Mouse (Mus musculus) midbrain, embryonic 15.5 days (tissue): ENCODE data around the gene Abhd6. TPM values are rescaled to one million over a fixed set of nuclear protein-coding genes. Genes with fewer than 3 reads are reported as not detected.
"Not testable (repeated sequence)": the region's sequence is repeated elsewhere in the genome, so short reads cannot be mapped to it uniquely, and the experiment has no call there.

Experiments
- ATAC-seq: fragments of 200-750 bp; cut with Nextera tagmentation; replicated peaks from 2 replicates; pipeline ENCODE4 v1.8.0; 2017; ENCODE audit warnings: moderate TSS enrichment
- H3K27ac ChIP-seq: fragments of 300-500 bp; sonication (generic); 2 replicates; pipeline ENCODE4 v1.5.1; 2015; ENCODE audit warnings: mild to moderate bottlenecking, inconsistent platforms
- H3K27me3 ChIP-seq: fragments of 300-500 bp; sonication (generic); replicated peaks from 2 replicates; pipeline ENCODE4 v1.6.1; 2015; ENCODE audit warnings: inconsistent platforms
- H3K36me3 ChIP-seq: fragments of 300-500 bp; sonication (generic); replicated peaks from 2 replicates; pipeline ENCODE4 v1.6.1; 2015; ENCODE audit warnings: inconsistent platforms
- H3K4me1 ChIP-seq: fragments of 300-500 bp; sonication (generic); 2 replicates; pipeline ENCODE4 v1.6.1; 2015; ENCODE audit warnings: inconsistent platforms
- H3K4me2 ChIP-seq: fragments of 300-500 bp; sonication (generic); 2 replicates; pipeline ENCODE4 v1.6.1; 2015; ENCODE audit warnings: inconsistent platforms, mild to moderate bottlenecking, moderate library complexity
- H3K4me3 ChIP-seq: fragments of 300-500 bp; sonication (generic); 2 replicates; pipeline ENCODE4 v1.5.1; 2015; ENCODE audit warnings: mild to moderate bottlenecking, inconsistent platforms
- H3K9ac ChIP-seq: fragments of 300-500 bp; sonication (generic); 2 replicates; pipeline ENCODE4 v1.6.1; 2015; ENCODE audit warnings: mild to moderate bottlenecking, inconsistent platforms
- H3K9me3 ChIP-seq: fragments of 300-500 bp; sonication (generic); 2 replicates; pipeline ENCODE4 v1.6.1; 2016; ENCODE audit warnings: inconsistent platforms
- WGBS: fragments of 180-500 bp; shearing (Covaris S2); methylation state at CpG from one replicate; pipeline ENCODE4 v1.1.7; 2015; ENCODE audit warnings: mixed read lengths; 5-methylcytosine and 5-hydroxymethylcytosine counted together
- polyA plus RNA-seq: library from polyadenylated mRNA; unstranded; fragments of >200 nt; fragmentation: Nextera tagmentation; extraction: Ambion mirVana; gene quantifications from 2 replicates; pipeline ENCODE4 v1.2.1, GENCODE M21; 2015

Abhd6 gene
- polyA plus RNA-seq, 1 experiment from 2014 or later, result 40.0 TPM

DNA sequence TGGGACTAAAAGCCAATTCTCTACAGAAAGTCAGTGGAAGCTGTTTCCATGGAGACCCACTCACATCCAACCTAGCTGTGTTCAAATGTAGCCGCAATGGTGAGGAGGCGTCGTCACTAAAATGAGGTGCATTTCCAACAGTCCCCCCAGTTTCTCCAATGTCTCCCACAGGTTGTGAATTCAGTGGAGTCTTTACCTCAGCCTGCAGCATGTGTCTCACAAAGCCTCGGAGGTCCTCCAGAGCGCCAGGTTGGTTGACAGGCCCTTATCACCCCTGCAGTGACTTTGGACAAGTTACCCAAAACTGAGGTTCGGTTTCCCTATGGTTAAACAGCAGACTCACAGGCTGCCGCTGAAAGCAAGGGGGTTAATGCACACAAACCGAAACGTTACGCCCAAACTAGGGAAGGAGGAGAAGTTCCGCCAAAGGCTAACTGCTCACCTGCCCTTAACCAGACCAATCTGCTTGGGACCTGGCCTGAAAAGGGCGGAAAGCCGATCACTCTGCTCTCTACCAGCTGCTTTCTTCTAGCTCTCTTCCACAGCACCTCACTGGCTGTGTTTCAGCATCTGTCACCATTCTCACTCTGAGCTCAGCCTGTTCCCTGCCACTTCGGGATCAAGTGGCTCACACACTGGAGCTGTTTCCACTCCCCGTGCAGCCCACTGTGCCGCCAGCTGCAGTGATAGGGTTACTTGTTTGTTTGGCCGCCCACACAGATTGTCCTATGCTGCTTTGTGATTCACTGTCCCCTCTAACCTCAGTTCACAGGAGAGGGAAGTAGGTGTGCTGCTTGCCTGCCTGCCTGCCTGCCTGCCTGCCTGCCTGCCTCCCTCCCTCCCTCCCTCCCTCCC lies 1.6 kb upstream of the Abhd6 start:
- Histone ChIP-seq H3K36me3 (no peaks in the 10 kb centered on the region), H3K9me3 (no peaks in the 10 kb centered on the region), H3K4me1 (peaks cover 20% of the 10 kb centered on the region), H3K4me3 (no peak overlapping the region), H3K27ac (no peak overlapping the region), H3K4me2 (no peak overlapping the region), H3K27me3 (peaks cover 15% of the 10 kb centered on the region), H3K9ac (no peak overlapping the region)
- 29% methylated on average over 17 of the region's 17 CpGs for WGBS
- no peak for ATAC-seq

DNA sequence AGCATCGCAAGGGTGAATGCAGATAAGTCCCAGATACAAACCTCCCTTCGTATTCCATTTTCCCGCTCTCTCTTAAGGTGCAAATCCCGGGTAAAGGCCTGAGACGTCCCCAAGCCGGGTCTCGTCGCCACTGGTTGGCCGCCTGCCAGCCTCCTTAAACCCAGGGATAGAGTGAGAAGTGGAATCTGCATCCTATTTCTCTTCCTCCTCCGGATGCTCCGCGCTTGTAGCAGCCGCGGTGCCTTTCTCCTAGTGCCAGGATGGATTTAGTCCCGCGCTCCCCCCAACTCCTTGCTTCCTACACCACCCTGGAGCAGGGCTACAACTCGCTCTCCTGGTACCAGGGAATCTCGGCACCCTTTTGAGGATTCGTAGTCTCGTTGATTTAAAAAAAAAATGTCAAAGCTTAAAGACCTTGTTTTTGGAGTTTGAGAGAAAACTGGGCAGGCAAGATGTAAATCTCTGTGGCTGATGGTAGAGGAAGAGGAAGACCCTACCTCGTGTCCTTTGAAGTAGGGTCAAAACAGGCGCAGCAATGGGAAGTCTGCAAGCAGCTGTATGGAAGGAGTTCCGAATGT lies 480 bp downstream of the Abhd6 start:
- H3K9me3 ChIP-seq, result no peaks in the 10 kb centered on the region
- H3K4me3 ChIP-seq, result peak overlapping the region; percentile 64
- peak overlapping the region; percentile 85 for H3K27ac ChIP-seq
- peak overlapping the region; percentile 80 for H3K4me2 ChIP-seq
- WGBS, result under 1% methylated on average over 23 of the region's 23 CpGs
- peak overlapping the region; percentile 63 for H3K9ac ChIP-seq
- no peaks in the 10 kb centered on the region for H3K36me3 ChIP-seq
- H3K27me3 ChIP-seq, result peaks cover 15% of the 10 kb centered on the region
- peaks cover 18% of the 10 kb centered on the region for H3K4me1 ChIP-seq
- peak; percentile 79 for ATAC-seq

DNA sequence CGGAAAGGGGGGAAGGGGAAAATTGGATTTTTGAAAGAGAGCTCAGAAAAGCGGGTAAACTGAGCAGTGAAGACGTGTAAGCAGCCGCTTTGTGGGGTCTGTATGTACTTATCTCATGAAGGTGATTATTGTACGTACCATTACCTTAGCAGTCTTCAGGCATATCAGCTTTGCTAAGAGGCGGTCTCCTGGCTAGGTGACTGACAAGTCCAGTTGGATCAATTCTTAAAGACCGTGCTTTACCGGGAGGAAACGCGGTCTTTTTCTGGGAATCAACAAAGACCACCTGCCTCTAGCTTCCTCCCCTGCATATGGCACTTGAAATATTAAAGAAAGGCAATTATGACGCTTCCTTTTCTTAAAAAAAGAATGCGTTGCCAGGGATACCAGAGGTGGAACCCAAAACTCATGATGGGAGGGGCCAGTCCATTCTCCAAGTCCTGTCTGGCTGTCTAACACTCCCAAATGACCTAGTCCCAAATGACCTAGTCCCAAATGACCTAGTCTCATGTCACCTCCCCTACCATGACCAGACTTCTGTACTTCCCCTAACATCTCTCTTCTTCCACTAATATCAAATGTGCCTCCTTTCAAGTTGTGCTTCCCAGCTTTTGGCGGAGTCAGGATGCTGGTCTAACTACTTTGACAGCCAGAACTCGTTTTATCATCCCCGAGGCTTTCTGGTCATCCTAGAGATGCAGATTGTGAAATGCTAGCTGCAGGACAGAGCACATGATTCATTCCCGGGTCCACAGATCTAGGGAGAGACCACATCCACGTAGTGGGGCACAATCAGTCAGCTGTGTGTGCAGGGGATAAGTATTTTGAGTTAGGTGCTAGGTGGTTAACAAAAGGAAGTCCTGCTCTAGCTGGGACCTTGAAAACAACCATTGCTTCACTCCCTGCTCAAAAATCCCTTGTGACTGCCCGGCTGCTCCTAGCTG lies 1.3 kb downstream of the Abhd6 start:
- no peaks in the 10 kb centered on the region for H3K9me3 ChIP-seq
- ATAC-seq, result peak; percentile 11
- H3K4me2 ChIP-seq, result peak overlapping the region; percentile 80
- peak overlapping the region; percentile 64 for H3K4me3 ChIP-seq
- peak overlapping the region; percentile 63 for H3K9ac ChIP-seq
- H3K4me1 ChIP-seq, result peaks cover 18% of the 10 kb centered on the region
- peaks cover 15% of the 10 kb centered on the region for H3K27me3 ChIP-seq
- WGBS, result 31% methylated on average over 18 of the region's 18 CpGs
- H3K36me3 ChIP-seq, result no peaks in the 10 kb centered on the region
- peak overlapping the region; percentile 85 for H3K27ac ChIP-seq

DNA sequence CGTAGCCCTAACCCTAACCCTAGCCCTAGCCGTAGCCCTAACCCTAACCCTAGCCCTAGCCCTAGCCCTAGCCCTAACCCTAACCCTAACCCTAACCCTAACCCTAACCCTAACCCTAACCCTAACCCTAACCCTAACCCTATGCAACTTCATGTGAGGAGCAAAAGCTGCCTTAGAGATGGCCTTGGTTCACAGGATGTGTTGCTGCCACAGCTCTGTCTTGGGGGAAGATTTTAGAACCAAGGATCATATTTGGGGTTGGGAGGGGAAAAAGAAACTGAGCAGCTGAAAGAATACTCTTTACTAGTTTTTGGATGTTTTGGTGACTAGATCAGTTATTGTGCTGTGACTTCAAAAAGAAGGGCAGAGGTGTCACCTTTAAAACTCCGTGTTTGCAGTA lies 3.4 kb downstream of the Abhd6 start:
- not testable (repeated sequence) for H3K4me3 ChIP-seq, ATAC-seq, H3K27me3 ChIP-seq, H3K9me3 ChIP-seq, H3K36me3 ChIP-seq, H3K9ac ChIP-seq, H3K27ac ChIP-seq, H3K4me2 ChIP-seq
- H3K4me1 ChIP-seq, result peaks cover 18% of the 10 kb centered on the region
- WGBS, result 64% methylated on average over 3 of the region's 3 CpGs

DNA sequence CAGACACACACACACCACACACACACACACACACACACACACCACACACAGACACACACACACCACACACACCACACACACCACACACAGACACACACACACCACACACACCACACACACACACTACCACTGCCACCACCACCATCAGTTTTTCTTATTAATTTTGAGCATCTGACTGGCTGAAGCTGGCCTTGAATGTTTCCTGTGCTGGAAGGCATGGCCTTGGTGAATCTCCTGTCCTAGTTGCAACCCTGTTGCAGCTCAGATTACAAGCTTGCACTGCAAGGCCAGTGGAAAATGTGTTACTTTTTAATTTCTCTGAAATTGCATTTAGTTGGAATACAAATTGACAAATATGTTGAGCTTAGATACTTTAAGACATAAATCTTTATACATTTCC lies 4.4 kb downstream of the Abhd6 start:
- no peak for ATAC-seq
- H3K36me3 ChIP-seq, result no peaks in the 10 kb centered on the region
- H3K27me3 ChIP-seq, result peaks cover under 1% of the 10 kb centered on the region; the same call in 1 of the 2 replicates
- no peak overlapping the region for H3K27ac ChIP-seq
- no peak overlapping the region for H3K4me2 ChIP-seq
- H3K9ac ChIP-seq, result no peak overlapping the region
- H3K9me3 ChIP-seq, result no peaks in the 10 kb centered on the region
- H3K4me3 ChIP-seq, result no peak overlapping the region
- peaks cover 16% of the 10 kb centered on the region for H3K4me1 ChIP-seq

DNA sequence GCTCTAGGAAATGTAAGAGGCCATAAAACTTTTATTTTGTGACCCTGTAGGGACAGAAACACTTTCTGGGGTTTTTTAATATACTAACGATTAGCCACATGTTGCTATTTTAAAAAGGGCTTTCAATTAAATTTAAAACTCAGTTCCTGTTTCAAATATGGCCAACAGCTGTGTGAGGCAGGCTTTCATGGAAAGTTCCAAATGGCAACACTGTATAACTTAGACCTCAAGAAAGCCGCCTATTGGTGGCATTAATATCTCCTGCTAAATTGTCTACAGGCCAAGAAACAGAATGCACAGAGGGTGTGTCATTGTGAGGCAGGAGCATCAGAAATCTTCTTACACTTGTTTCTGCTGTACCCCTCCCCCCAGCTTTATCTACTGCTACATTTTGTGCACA lies 4.8 kb downstream of the Abhd6 start:
- H3K4me1 ChIP-seq, result peaks cover 14% of the 10 kb centered on the region
- 90% methylated on average over 2 of the region's 2 CpGs for WGBS

DNA sequence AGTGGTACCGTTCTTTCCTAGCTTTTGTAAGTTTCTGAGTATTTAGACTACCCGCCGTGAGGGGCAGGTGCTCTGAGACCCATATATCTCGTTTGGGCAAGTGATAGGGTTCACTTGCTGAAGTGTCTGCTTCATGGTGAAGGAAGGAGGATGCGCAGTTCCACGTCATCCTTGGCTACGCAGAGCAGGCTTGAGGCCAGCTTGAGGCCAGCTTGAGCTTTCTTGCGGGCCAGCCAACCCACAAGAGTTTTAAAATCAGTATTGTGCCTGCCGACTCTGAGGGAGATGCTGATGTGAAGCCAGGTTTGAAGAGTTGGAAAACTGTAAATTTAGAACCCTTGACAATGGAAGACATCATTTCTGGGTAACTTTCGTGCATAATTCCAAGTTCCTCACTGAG lies 5.2 kb downstream of the Abhd6 start:
- Histone ChIP-seq H3K4me2 (no peak overlapping the region), H3K36me3 (no peaks in the 10 kb centered on the region), H3K27me3 (no peaks in the 10 kb centered on the region), H3K9ac (no peak overlapping the region), H3K27ac (no peak overlapping the region), H3K4me3 (no peak overlapping the region), H3K4me1 (peaks cover 14% of the 10 kb centered on the region), H3K9me3 (no peaks in the 10 kb centered on the region)
- WGBS, result 88% methylated on average over 10 of the region's 10 CpGs
- ATAC-seq, result no peak

More for the DNA sequence above, 4.8 kb downstream of the Abhd6 start:
- H3K9me3 ChIP-seq, result no peaks in the 10 kb centered on the region
- no peaks in the 10 kb centered on the region for H3K27me3 ChIP-seq
- no peak overlapping the region for H3K4me2 ChIP-seq
- no peaks in the 10 kb centered on the region for H3K36me3 ChIP-seq
- no peak overlapping the region for H3K9ac ChIP-seq
- ATAC-seq, result no peak
- H3K27ac ChIP-seq, result no peak overlapping the region
- no peak overlapping the region for H3K4me3 ChIP-seq

DNA sequence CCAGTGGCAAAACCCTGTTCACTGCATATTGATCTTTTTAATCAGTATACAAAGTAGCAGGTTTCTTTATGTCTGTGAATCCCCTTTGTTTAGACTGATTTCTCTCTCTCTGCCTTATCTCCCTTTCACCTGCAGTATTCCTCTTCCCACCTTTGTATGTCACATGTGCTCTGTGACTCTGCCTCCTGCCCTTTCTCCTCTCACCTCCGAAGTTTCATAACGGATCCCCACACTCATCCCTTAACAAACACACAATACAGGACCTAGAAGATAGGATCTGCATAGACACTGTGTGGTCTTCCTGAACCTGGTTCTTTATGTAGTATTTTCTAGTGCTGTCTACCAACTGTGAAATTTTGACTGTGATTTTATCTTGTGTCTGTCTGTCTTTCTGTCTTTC lies 8.6 kb downstream of the Abhd6 start:
- 89% methylated on average over 2 of the region's 2 CpGs for WGBS
- no peaks in the 10 kb centered on the region for H3K36me3 ChIP-seq
- H3K27me3 ChIP-seq, result no peaks in the 10 kb centered on the region
- no peaks in the 10 kb centered on the region for H3K4me1 ChIP-seq
- H3K4me3 ChIP-seq, result no peak overlapping the region
- ATAC-seq, result no peak
- H3K9me3 ChIP-seq, result no peaks in the 10 kb centered on the region
- H3K27ac ChIP-seq, result no peak overlapping the region
- H3K4me2 ChIP-seq, result no peak overlapping the region
- no peak overlapping the region for H3K9ac ChIP-seq

DNA sequence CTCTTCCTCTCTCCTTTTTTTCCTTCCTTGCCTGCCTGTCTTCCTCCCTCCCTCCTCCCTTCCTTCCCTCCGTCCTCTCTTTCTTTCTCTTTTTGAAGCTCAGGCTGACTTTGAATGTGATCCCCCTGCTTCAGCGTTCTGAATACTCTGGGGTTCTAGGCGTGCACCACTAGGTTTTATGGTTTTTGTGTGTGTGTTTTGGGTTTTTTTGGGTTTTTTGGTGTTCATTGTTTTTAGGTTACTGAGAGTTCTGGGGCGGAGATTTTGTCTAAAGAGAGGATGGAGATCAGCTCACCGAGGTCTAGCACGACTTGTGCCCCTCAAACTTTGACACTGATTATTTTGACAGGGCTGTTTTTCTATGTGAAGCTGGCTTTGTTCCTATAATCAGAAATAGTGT lies 9.2 kb downstream of the Abhd6 start:
- no peak for ATAC-seq
- Histone ChIP-seq H3K9ac (no peak overlapping the region), H3K4me2 (no peak overlapping the region), H3K36me3 (no peaks in the 10 kb centered on the region), H3K4me3 (no peak overlapping the region), H3K27ac (no peak overlapping the region), H3K9me3 (no peaks in the 10 kb centered on the region), H3K27me3 (no peaks in the 10 kb centered on the region), H3K4me1 (no peaks in the 10 kb centered on the region)
- WGBS, result 76% methylated on average over 6 of the region's 6 CpGs

DNA sequence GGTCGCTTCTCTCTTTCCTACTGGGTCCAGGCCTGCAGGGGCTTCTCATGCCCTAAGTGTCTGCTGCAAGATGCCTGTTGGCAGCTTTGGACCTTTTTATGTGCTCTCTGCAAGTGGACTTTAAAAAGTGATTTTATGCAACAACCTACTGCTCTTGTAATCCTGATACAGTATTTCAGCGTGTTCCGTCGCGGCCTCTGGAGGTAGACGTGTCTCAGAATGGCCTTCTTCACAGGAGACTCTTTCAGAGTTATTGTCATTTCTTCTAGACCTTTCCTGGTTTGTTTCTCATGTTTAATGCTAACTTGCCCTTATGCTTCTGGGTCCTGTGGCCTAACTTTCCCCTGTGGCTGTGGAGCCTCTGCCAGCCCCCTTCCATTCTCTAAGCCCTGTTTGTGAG lies 13.1 kb downstream of the Abhd6 start:
- H3K9me3 ChIP-seq, result no peaks in the 10 kb centered on the region
- no peak for ATAC-seq
- no peak overlapping the region for H3K9ac ChIP-seq
- no peaks in the 10 kb centered on the region for H3K36me3 ChIP-seq
- H3K27me3 ChIP-seq, result no peaks in the 10 kb centered on the region
- no peak overlapping the region for H3K27ac ChIP-seq
- H3K4me1 ChIP-seq, result no peaks in the 10 kb centered on the region
- WGBS, result 95% methylated on average over 6 of the region's 6 CpGs
- no peak overlapping the region for H3K4me3 ChIP-seq
- H3K4me2 ChIP-seq, result no peak overlapping the region

DNA sequence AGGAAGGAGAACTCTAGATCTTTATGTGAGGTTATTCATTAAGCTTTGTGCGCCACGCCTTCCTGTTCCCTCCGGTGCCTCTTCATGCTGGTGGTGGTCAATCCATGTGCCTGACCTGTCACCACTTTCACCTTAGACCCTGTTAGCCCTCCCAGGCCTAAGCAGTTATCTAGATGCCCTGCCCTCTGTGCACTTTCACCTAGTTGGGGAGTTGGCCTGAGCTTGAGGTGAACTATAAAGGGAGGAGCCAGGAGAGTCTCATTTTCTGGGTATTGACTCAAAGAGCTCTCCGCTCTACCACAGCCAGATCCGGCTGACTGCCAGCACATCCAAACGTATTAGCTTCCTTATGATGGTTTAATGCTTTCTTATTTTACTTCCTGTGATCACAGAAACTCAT lies 13.6 kb downstream of the Abhd6 start:
- H3K4me3 ChIP-seq, result no peak overlapping the region
- WGBS, result 88% methylated on average over 6 of the region's 6 CpGs
- ATAC-seq, result no peak
- no peaks in the 10 kb centered on the region for H3K9me3 ChIP-seq
- no peaks in the 10 kb centered on the region for H3K4me1 ChIP-seq
- H3K27me3 ChIP-seq, result no peaks in the 10 kb centered on the region
- no peak overlapping the region for H3K4me2 ChIP-seq
- H3K36me3 ChIP-seq, result no peaks in the 10 kb centered on the region
- H3K9ac ChIP-seq, result no peak overlapping the region
- no peak overlapping the region for H3K27ac ChIP-seq

DNA sequence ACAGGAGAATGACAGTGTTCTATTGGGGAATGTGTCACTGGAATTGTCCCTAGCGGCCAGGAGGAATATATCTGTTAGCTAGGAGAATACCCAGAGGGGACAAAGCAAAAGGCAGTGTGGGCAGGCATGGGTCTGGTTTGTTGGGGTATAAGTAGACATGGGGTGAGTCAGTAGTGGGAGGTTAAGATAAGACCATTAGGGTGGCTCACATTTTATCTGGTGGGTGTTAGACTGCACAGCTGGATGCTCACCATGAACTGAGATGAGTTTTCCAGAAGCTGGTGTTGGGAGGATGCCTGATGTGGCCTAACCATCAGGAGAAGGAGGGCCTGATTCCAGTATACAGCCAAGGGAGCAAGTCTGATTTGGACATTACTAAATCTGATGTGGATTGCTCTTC lies 14.2 kb downstream of the Abhd6 start:
- Histone ChIP-seq H3K9me3 (no peaks in the 10 kb centered on the region), H3K36me3 (no peaks in the 10 kb centered on the region), H3K9ac (no peak overlapping the region), H3K4me1 (no peaks in the 10 kb centered on the region), H3K27ac (no peak overlapping the region), H3K27me3 (no peaks in the 10 kb centered on the region), H3K4me2 (no peak overlapping the region), H3K4me3 (no peak overlapping the region)
- 82% methylated on average over 1 of the region's 1 CpGs for WGBS
- no peak for ATAC-seq
